Mouse (Mus musculus): ENCODE measurements around the gene Hsd3b2. TPM values are rescaled to one million over a fixed set of nuclear protein-coding genes. Genes with fewer than 3 reads are reported as not detected.
"Not testable (repeated sequence)": the region's sequence is repeated elsewhere in the genome, so short reads cannot be mapped to it uniquely, and the experiment has no call there.

Hsd3b2 gene
- polyA plus RNA-seq (2015; fragmentation: Nextera tagmentation; extraction: Ambion mirVana), result 2.0 and 2.1 TPM in 2 replicates

- no peaks in the 10 kb centered on the region for H3K27me3 ChIP-seq (ENCODE audit: insufficient read depth, low read length)
- no peaks in the 10 kb centered on the region for H3K9me3 ChIP-seq (ENCODE audit: low read length)
- TF ChIP-seq CTCF (IDR thresholded peaks at IDR 0.05; ENCODE audit: low read depth) (no peak), EP300 (IDR thresholded peaks at IDR 0.05; ENCODE audit: low read depth) (no peak)
- no peaks in the 10 kb centered on the region for H3K4me1 ChIP-seq (ENCODE audit: insufficient read depth)
- H3K27ac ChIP-seq (ENCODE audit: low read depth), result no peak within 1 kb of the TSS
- H3K4me2 ChIP-seq (ENCODE audit: low read depth, low read length), result no peak within 1 kb of the TSS
- no peaks in the 10 kb centered on the region for H3K36me3 ChIP-seq (replicated peaks; ENCODE audit: insufficient read depth, low read length)
- ATAC-seq (no peak), DNase-seq (no peak)
- H3K4me3 ChIP-seq (ENCODE audit: low read depth, low read length), result no peak within 1 kb of the TSS
- 77% methylated on average over 1 of the region's 1 CpGs for WGBS (ENCODE audit: insufficient replicate concordance)
- H3K9ac ChIP-seq (replicated peaks), result no peak within 1 kb of the TSS
Observed at GRCm38 (mm10) chr3:98724376-98724775, at the start of gene Hsd3b2. Gene Hsd3b2 (minus strand): TSS chr3:98724543.

DNA sequence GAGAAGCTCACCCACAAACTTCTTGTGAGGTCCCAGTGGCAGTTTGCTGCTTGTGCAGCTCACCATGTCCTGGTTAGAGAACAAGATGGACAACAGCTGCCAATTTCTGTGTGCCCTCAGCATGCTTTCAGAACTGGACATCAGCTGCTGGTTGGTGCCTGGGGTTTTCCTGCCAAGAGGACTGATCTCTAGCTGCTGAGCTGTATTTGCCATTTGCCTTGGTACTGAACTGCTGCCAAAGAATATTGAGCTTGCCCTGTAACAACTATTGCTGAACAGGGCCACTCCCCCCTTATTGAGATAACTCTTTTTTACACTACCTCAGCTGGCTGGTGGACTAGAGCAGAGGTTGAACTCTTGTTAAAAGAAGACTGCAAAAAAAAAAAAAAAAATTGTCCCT is 39.8 kb upstream of the Hsd3b2 start:
- Histone ChIP-seq H3K4me2 (ENCODE audit: low read depth, low read length) (no peak overlapping the region), H3K36me3 (replicated peaks; ENCODE audit: insufficient read depth, low read length) (no peaks in the 10 kb centered on the region), H3K9me3 (ENCODE audit: low read length) (no peaks in the 10 kb centered on the region), H3K4me1 (ENCODE audit: insufficient read depth) (peaks cover 2% of the 10 kb centered on the region; the same call in 1 of the 2 replicates), H3K27ac (ENCODE audit: low read depth) (peak overlapping the region; percentile 66), H3K27me3 (ENCODE audit: insufficient read depth, low read length) (no peaks in the 10 kb centered on the region), H3K9ac (replicated peaks) (no peak overlapping the region), H3K4me3 (ENCODE audit: low read depth, low read length) (no peak overlapping the region)
- DNase-seq (peak; percentile 27), ATAC-seq (peak; percentile 81)
- no peak for TF ChIP-seq EP300 (IDR thresholded peaks at IDR 0.05; ENCODE audit: low read depth)
- no peak for TF ChIP-seq CTCF (IDR thresholded peaks at IDR 0.05; ENCODE audit: low read depth)

- Histone ChIP-seq H3K4me1 (ENCODE audit: insufficient read depth) (no peaks in the 10 kb centered on the region), H3K27ac (ENCODE audit: low read depth) (no peak overlapping the region), H3K36me3 (replicated peaks; ENCODE audit: insufficient read depth, low read length) (no peaks in the 10 kb centered on the region), H3K4me3 (ENCODE audit: low read depth, low read length) (no peak overlapping the region), H3K9me3 (ENCODE audit: low read length) (0 out of 2 replicates have a peak, but pooled peaks cover 2% of the 10 kb centered on the region), H3K27me3 (ENCODE audit: insufficient read depth, low read length) (no peaks in the 10 kb centered on the region), H3K9ac (replicated peaks) (no peak overlapping the region), H3K4me2 (ENCODE audit: low read depth, low read length) (no peak overlapping the region)
- 58% methylated on average over 3 of the region's 3 CpGs for WGBS (ENCODE audit: insufficient replicate concordance)
- ATAC-seq (peak; percentile 64), DNase-seq (no peak)
- TF ChIP-seq CTCF (IDR thresholded peaks at IDR 0.05; ENCODE audit: low read depth) (no peak), EP300 (IDR thresholded peaks at IDR 0.05; ENCODE audit: low read depth) (no peak)
Observed at GRCm38 (mm10) chr3:98756836-98757235, 32.5 kb upstream of the Hsd3b2 start.

GRCm38 (mm10) chr3:98752171-98752570 is 27.8 kb upstream of the Hsd3b2 start:
- ATAC-seq, result no peak
- Histone ChIP-seq H3K27me3 (ENCODE audit: insufficient read depth, low read length) (no peaks in the 10 kb centered on the region), H3K27ac (ENCODE audit: low read depth) (no peak overlapping the region), H3K9me3 (ENCODE audit: low read length) (no peaks in the 10 kb centered on the region), H3K4me3 (ENCODE audit: low read depth, low read length) (no peak overlapping the region), H3K4me1 (ENCODE audit: insufficient read depth) (no peaks in the 10 kb centered on the region), H3K4me2 (ENCODE audit: low read depth, low read length) (no peak overlapping the region), H3K36me3 (replicated peaks; ENCODE audit: insufficient read depth, low read length) (no peaks in the 10 kb centered on the region), H3K9ac (replicated peaks) (no peak overlapping the region)
- 54% methylated on average over 2 of the region's 2 CpGs for WGBS (ENCODE audit: insufficient replicate concordance)
- TF ChIP-seq EP300 (IDR thresholded peaks at IDR 0.05; ENCODE audit: low read depth) (no peak), CTCF (IDR thresholded peaks at IDR 0.05; ENCODE audit: low read depth) (no peak)
- DNase-seq, result no peak

- not testable (repeated sequence) for H3K36me3 ChIP-seq (replicated peaks; ENCODE audit: insufficient read depth, low read length); H3K4me1 ChIP-seq (ENCODE audit: insufficient read depth); H3K27me3 ChIP-seq (ENCODE audit: insufficient read depth, low read length); ATAC-seq; H3K4me2 ChIP-seq (ENCODE audit: low read depth, low read length); H3K9me3 ChIP-seq (ENCODE audit: low read length); DNase-seq; H3K27ac ChIP-seq (ENCODE audit: low read depth); H3K4me3 ChIP-seq (ENCODE audit: low read depth, low read length); H3K9ac ChIP-seq (replicated peaks)
- 57% methylated on average over 1 of the region's 1 CpGs for WGBS (ENCODE audit: insufficient replicate concordance)
- 0 out of 2 replicates have a peak, but pooled peaks have one; percentile 12 for TF ChIP-seq CTCF (IDR thresholded peaks at IDR 0.05; ENCODE audit: low read depth)
Observed at GRCm38 (mm10) chr3:98741043-98741442, 16.7 kb upstream of the Hsd3b2 start.

GRCm38 (mm10) chr3:98734340-98734739 is 10.0 kb upstream of the Hsd3b2 start:
- TF ChIP-seq EP300 (IDR thresholded peaks at IDR 0.05; ENCODE audit: low read depth), result no peak
- no peak for TF ChIP-seq CTCF (IDR thresholded peaks at IDR 0.05; ENCODE audit: low read depth)
- DNase-seq (no peak), ATAC-seq (no peak)
- Histone ChIP-seq H3K4me3 (ENCODE audit: low read depth, low read length) (no peak overlapping the region), H3K27me3 (ENCODE audit: insufficient read depth, low read length) (no peaks in the 10 kb centered on the region), H3K9ac (replicated peaks) (no peak overlapping the region), H3K4me2 (ENCODE audit: low read depth, low read length) (no peak overlapping the region), H3K27ac (ENCODE audit: low read depth) (no peak overlapping the region), H3K9me3 (ENCODE audit: low read length) (no peaks in the 10 kb centered on the region), H3K4me1 (ENCODE audit: insufficient read depth) (no peaks in the 10 kb centered on the region), H3K36me3 (replicated peaks; ENCODE audit: insufficient read depth, low read length) (no peaks in the 10 kb centered on the region)
- WGBS (ENCODE audit: insufficient replicate concordance), result 73% methylated on average over 4 of the region's 4 CpGs

DNA sequence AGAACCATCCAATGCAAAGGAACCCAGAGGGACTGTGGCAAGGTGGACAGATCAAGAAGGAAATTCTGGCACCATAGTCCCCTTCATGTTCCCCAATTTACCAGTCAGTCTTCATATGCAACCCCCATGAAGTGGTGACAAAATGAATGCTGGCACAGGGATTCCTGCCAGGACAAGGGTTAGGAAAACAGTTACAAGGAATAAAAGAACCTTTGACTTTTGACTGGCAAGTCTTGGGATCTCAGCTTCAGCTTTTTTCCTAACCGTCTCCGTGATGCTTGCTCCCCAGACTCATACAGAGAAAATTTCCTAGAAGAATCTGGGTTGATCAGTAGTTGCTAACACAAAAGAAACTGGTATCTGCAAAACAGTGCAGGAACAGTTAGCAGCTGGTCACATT is 9.4 kb upstream of the Hsd3b2 start:
- Histone ChIP-seq H3K4me3 (ENCODE audit: low read depth, low read length) (no peak overlapping the region), H3K9me3 (ENCODE audit: low read length) (no peaks in the 10 kb centered on the region), H3K36me3 (replicated peaks; ENCODE audit: insufficient read depth, low read length) (no peaks in the 10 kb centered on the region), H3K27ac (ENCODE audit: low read depth) (no peak overlapping the region), H3K9ac (replicated peaks) (no peak overlapping the region), H3K27me3 (ENCODE audit: insufficient read depth, low read length) (no peaks in the 10 kb centered on the region), H3K4me1 (ENCODE audit: insufficient read depth) (no peaks in the 10 kb centered on the region), H3K4me2 (ENCODE audit: low read depth, low read length) (no peak overlapping the region)
- ATAC-seq (no peak), DNase-seq (no peak)
- TF ChIP-seq EP300 (IDR thresholded peaks at IDR 0.05; ENCODE audit: low read depth) (no peak), CTCF (IDR thresholded peaks at IDR 0.05; ENCODE audit: low read depth) (no peak)
- WGBS (ENCODE audit: insufficient replicate concordance), result 80% methylated on average over 2 of the region's 2 CpGs
